Mouse (Mus musculus) megakaryocyte-erythroid progenitor cell, adult 5 weeks (primary cell): Measurements from ENCODE around the gene Errfi1. TPM values are rescaled to one million over a fixed set of nuclear protein-coding genes. Genes with fewer than 3 reads are reported as not detected.

Source experiments
- polyA plus RNA-seq: library from polyadenylated mRNA; stranded (reverse); fragments of >175 nt; gene quantifications from 2 replicates; pipeline ENCODE4 v1.2.3, GENCODE M21; 2012

Errfi1 gene
- polyA plus RNA-seq: 2.8 and 4.2 TPM in 2 replicates

GRCm38 (mm10) chr4:150853680-150854461 is at the start of gene Errfi1:
TSS of gene Errfi1 (plus strand) at chr4:150853919.

GRCm38 (mm10) chr4:150914290-150914733 is 60.6 kb downstream of the Errfi1 start, which contains the start of the genes Park7 and Tnfrsf9:
TSS of gene Park7 (minus strand) at chr4:150914437.
TSS of gene Tnfrsf9 (plus strand) at chr4:150914562.

Other genes starting within 250 kb of the Errfi1 start
- not detected in 2 replicates for gene Slc45a1, start 201.7 kb upstream of the Errfi1 start, polyA plus RNA-seq
- 315 and 354 TPM in 2 replicates for gene Park7, start 60.5 kb downstream of the Errfi1 start, polyA plus RNA-seq
- 0.12 and 0.13 TPM in 2 replicates for gene Tnfrsf9, start 60.6 kb downstream of the Errfi1 start, polyA plus RNA-seq
- not detected in 2 replicates for gene Uts2, start 143.2 kb downstream of the Errfi1 start, polyA plus RNA-seq
- 9.2 and 9.6 TPM in 2 replicates for gene Per3, start 190.7 kb downstream of the Errfi1 start, polyA plus RNA-seq
- 3.9 and 6.9 TPM in 2 replicates for gene Vamp3, start 204.0 kb downstream of the Errfi1 start, polyA plus RNA-seq
- gene Gm13090, start 235.7 kb downstream of the Errfi1 start, polyA plus RNA-seq: not detected in 2 replicates